Comparison of ENCODE assay signal across 23 mouse cellular contexts in genomic region chr9:45179282-45179681, GRCm38 (mm10). TPM values are rescaled to one million over a fixed set of nuclear protein-coding genes. Genes with fewer than 3 reads are reported as not detected.
A peak's percentile ranks its signal among the peaks of the same experiment; 100 is the strongest.
DNase-seq lines count a peak whose midpoint lies in the region; ATAC-seq and TF ChIP-seq lines count a peak whose summit lies in the region.
"Had no signal": no experiment of that assay in that cellular context is flagged by ENCODE, and none has a peak within 500 bp of the region (broad histone marks: within the 10 kb centered on the region; RNA-seq: fewer than 3 reads in every experiment).

No protein-coding gene starts in this region.

- no peak overlapping the region for H3K4me3 ChIP-seq in layer of hippocampus, adult 2 months
- H3K4me3 ChIP-seq: embryonic facial prominence, embryonic 15.5 days; erythroblast, embryonic 14.5 days; forebrain, embryonic 10.5 days; gastrocnemius, adult 2 months; heart, embryonic 10.5 days; hindbrain, embryonic 13.5 days had no signal

- H3K27ac ChIP-seq in layer of hippocampus, adult 2 months, result no peak overlapping the region
- H3K27ac ChIP-seq: embryonic facial prominence, embryonic 15.5 days; forebrain, embryonic 10.5 days; gastrocnemius, adult 2 months; heart, embryonic 10.5 days; hindbrain, embryonic 13.5 days; hindbrain, postnatal 0 days had no signal

- ATAC-seq in granulocyte monocyte progenitor cell, adult 5-6 weeks (replicated peaks; ENCODE audit: poor library complexity, severe bottlenecking), result peak; percentile 54
- peak; percentile 37; the same call in 1 of the 2 replicates for ATAC-seq in monocyte, adult 5-6 weeks (replicated peaks; ENCODE audit: insufficient number of reproducible peaks, low FRiP score, low TSS enrichment, poor library complexity, severe bottlenecking)
- ATAC-seq: forebrain, embryonic 16.5 days; hindbrain, postnatal 0 days had no signal

- TF ChIP-seq CTCF in layer of hippocampus, adult 2 months (conservative IDR thresholded peaks at IDR 0.05), result no peak

- peak; percentile 18 to 31 for DNase-seq in spleen, postnatal 36 days (ENCODE audit: low spot score in 2 of 2)
- DNase-seq in spleen, postnatal 14 days (ENCODE audit: low spot score in 2 of 2), result no peak
- DNase-seq in A20 (ENCODE audit: low read depth, low spot score), result peak; percentile 80
- DNase-seq in layer of hippocampus, adult 2 months (ENCODE audit: low spot score in 2 of 2), result no peak
- DNase-seq in frontal cortex, postnatal 10 days (ENCODE audit: low spot score in 2 of 2), result no peak
- DNase-seq: adrenal gland, adult 2 months; adrenal gland, postnatal 25 days; cerebellum, adult 18-20 months; cerebellum, postnatal 10 days; gastrocnemius, adult 2 months; gastrocnemius, postnatal 25 days; heart, postnatal 10 days had no signal

RNA-seq across cellular contexts. Expression of gene BC049352, which starts 2.5 kb away (rescaled TPM):
- not detected in 2 replicates for total RNA-seq in granulocyte monocyte progenitor cell, adult 5-6 weeks (2014; fragmentation: Nextera tagmentation)
- total RNA-seq in granulocyte monocyte progenitor cell, adult 5-6 weeks (2017), result not detected in 2 replicates
- total RNA-seq in monocyte, adult 5-6 weeks (2017), result 1.7 to 7.5 TPM (median 4.2 TPM) in 3 replicates
- under 1 TPM; 0.44 to 0.72 TPM for total RNA-seq in layer of hippocampus, adult 2 months (2021)
- total RNA-seq: adrenal gland, postnatal 25 days; ES-E14; heart, postnatal 10 days; hindbrain, postnatal 0 days had no signal

RNA-seq across cellular contexts. Expression of gene Tmprss4, which starts 24.6 kb away (rescaled TPM):
- not detected in 2 replicates for total RNA-seq in granulocyte monocyte progenitor cell, adult 5-6 weeks (2014; fragmentation: Nextera tagmentation)
- not detected in 2 replicates for total RNA-seq in granulocyte monocyte progenitor cell, adult 5-6 weeks (2017)
- not detected in 3 replicates for total RNA-seq in monocyte, adult 5-6 weeks (2017)
- total RNA-seq in layer of hippocampus, adult 2 months (2021), result not detected
- total RNA-seq: adrenal gland, adult 2 months; adrenal gland, postnatal 25 days; gastrocnemius, adult 2 months; gastrocnemius, postnatal 25 days; heart, postnatal 10 days; hematopoietic stem cell, adult 5-6 weeks had no signal

RNA-seq across cellular contexts. Expression of gene Scn4b, which starts 41.1 kb away (rescaled TPM):
- not detected in 2 replicates for total RNA-seq in granulocyte monocyte progenitor cell, adult 5-6 weeks (2014; fragmentation: Nextera tagmentation)
- not detected in 2 replicates for total RNA-seq in granulocyte monocyte progenitor cell, adult 5-6 weeks (2017)
- total RNA-seq in monocyte, adult 5-6 weeks (2017), result not detected in 3 replicates
- 10 to 100 TPM; 10.9 to 12.1 TPM for total RNA-seq in layer of hippocampus, adult 2 months (2021)
- total RNA-seq: hematopoietic stem cell, adult 5-6 weeks had no signal

Comparison
In these comparisons a context has a peak if more than half of its experiments do, and no peak if none do; other contexts are left out.
1. DNase-seq: peak in spleen, postnatal 36 days (2 of 2) and A20 (single experiment); none in spleen, postnatal 14 days (0 of 2), layer of hippocampus, adult 2 months (0 of 2) and frontal cortex, postnatal 10 days (0 of 2).
2. RNA of gene Scn4b, which starts 41.1 kb away (total RNA-seq): 10.9 to 12.1 TPM in layer of hippocampus, adult 2 months; not detected in granulocyte monocyte progenitor cell, adult 5-6 weeks and not detected in monocyte, adult 5-6 weeks; every median in the first group is over 10 times any median in the second.